Mouse (Mus musculus) CH12.LX (cell line): Measurements from ENCODE around the gene Notum.

ENCODE experiments used
- BHLHE40 ChIP-seq: IDR thresholded peaks from 2 replicates; pipeline ENCODE4 v1.6.1; 2011; ENCODE audit warnings: mild to moderate bottlenecking, low read depth, low read length, improper control_type of control experiment
- USF1 ChIP-seq: IDR thresholded peaks from 2 replicates; pipeline ENCODE4 v1.6.1; 2014; ENCODE audit warnings: low read depth, mild to moderate bottlenecking, inconsistent platforms, low read length, improper control_type of control experiment
- ZC3H11A ChIP-seq: IDR thresholded peaks from 2 replicates; pipeline ENCODE4 v1.6.1; 2012; ENCODE audit warnings: low read depth, mild to moderate bottlenecking, inconsistent platforms, low read length, improper control_type of control experiment

- TF ChIP-seq USF1 (no peak), BHLHE40 (no peak), ZC3H11A (no peak)
These were observed 29.1 kb downstream of the Notum start for GRCm38 (mm10) chr11:120631726-120632448.
